Mouse (Mus musculus) hematopoietic stem cell, adult 5-6 weeks (primary cell): Measurements from ENCODE around the gene Nr2c2ap. TPM values are rescaled to one million over a fixed set of nuclear protein-coding genes. Genes with fewer than 3 reads are reported as not detected.

Experiments used
- ATAC-seq, 2 experiments: fragments of 125-278 bp in 1 of 2; replicated peaks in 1 of 2; 2 replicates each; pipeline ENCODE4 v1.8.0; 2016 to 2017; ENCODE audit warnings: inconsistent platforms in 2 of 2, mild to moderate bottlenecking in 2 of 2, moderate number of reproducible peaks in 2 of 2, low read depth in 1 of 2, moderate TSS enrichment in 1 of 2; ENCODE audit not compliant: low FRiP score in 2 of 2, poor library complexity in 2 of 2, severe bottlenecking in 2 of 2, insufficient read depth in 1 of 2, low TSS enrichment in 1 of 2
- total RNA-seq: library from RNA; stranded (forward); fragments of 172-1452, 232-1000 nt; gene quantifications from 2 replicates; pipeline ENCODE4 v1.2.3, GENCODE M21; 2017

The Nr2c2ap gene
- total RNA-seq, 1 experiment from 2014 or later, result 13.9 TPM

- ATAC-seq, result no peak
These were observed 16.6 kb upstream of the Nr2c2ap start for GRCm38 (mm10) chr8:70114488-70114887.

- ATAC-seq, result no peak
These were observed 16.2 kb upstream of the Nr2c2ap start for GRCm38 (mm10) chr8:70114892-70115291.

- peak; percentile 62 to 69; a peak in 3 of 4 replicates for ATAC-seq
These were observed 13.5 kb upstream of the Nr2c2ap start for GRCm38 (mm10) chr8:70117611-70118010.

GRCm38 (mm10) chr8:70118726-70119700, 12.1 kb upstream of the Nr2c2ap start:
- peak in 1 of 2 experiments; percentile 33; a peak in 1 of 4 replicates for ATAC-seq

DNA sequence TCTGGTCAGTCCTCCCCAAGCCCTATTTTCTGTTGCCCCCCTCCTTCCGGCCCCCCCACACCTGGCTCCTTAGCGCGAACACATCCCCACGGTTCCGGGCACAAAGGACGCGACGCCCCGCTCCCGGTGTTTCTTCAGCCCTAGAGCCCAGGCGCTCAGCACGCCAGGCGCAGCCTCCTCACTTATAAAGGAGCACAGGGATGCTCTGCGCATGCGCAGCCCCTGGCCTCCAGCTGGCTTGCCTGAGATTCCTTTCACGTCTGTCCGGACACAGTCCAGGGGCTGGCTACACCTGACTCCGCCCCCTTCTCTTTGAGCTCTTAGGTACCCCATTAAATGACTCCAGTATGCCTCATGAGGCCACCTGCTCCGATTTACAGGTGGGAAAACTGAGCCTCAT, 10.5 kb upstream of the Nr2c2ap start, which contains the start of gene Ncan:
Gene Ncan, minus strand, starts transcription at position 207 of the 400 bp plus-strand sequence.
- no peak for ATAC-seq

GRCm38 (mm10) chr8:70122863-70123262, 8.3 kb upstream of the Nr2c2ap start:
- ATAC-seq, result 0 out of 4 replicates have a peak, but pooled peaks have one; percentile 51 to 61

- no peak for ATAC-seq
These were observed 6.1 kb upstream of the Nr2c2ap start for GRCm38 (mm10) chr8:70124992-70125391.

DNA sequence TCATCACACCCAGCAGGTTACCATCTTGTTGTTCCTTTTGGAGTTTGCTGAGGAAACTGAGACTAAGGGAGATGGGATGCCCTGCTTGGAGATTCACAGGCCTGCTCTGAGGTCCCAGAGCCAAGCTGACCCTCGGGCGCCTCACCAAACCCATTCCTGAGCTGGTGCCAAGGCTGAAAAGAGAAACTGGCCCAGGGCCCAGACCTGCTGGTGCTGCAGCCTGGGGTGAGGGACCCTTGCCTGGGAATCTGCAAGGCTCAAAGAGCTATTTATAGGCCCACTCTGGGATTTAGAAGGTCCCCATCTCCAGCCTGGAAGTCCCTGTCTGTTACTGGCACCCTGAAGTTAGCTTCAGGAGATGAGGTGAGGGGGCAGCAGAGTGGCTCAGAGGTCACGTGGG, 2.7 kb upstream of the Nr2c2ap start:
- no peak for ATAC-seq

DNA sequence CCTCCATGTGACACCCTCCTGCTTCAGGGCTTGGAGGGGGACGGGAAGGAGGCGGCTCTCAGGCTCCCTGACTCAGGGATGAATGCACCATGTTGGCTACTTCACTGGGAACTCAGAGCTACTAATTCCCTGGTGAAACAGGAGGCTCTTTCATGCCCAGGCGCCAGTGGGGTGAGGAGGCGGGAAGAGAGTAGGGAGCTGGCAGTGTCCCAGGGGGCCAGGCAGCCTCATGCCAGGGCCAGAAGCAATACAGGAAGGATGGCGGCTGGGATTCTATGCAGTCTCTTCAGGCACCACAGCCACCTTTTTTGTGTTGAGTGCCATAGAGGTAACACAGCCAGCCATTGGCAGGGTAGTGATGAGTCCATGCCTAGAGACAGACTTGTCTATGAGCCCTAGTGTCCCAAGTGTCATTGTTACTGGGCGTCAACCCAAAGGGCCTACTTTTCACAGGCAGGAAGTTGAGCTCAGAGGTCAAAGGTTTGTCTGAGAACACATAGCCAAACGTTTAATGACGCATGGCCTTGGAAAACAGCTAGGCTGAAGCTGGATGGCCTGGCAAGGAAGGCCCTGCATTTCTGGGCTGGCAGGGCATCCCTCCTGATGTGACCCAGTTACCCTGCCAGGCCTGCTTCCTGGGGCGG, 1.7 kb upstream of the Nr2c2ap start:
- no peak for ATAC-seq

GRCm38 (mm10) chr8:70130066-70130465, 1.1 kb upstream of the Nr2c2ap start:
- ATAC-seq, result no peak

GRCm38 (mm10) chr8:70134086-70134485, 3.0 kb downstream of the Nr2c2ap start:
- ATAC-seq, result no peak

- no peak for ATAC-seq
These were observed 3.8 kb downstream of the Nr2c2ap start for GRCm38 (mm10) chr8:70134931-70135330.

DNA sequence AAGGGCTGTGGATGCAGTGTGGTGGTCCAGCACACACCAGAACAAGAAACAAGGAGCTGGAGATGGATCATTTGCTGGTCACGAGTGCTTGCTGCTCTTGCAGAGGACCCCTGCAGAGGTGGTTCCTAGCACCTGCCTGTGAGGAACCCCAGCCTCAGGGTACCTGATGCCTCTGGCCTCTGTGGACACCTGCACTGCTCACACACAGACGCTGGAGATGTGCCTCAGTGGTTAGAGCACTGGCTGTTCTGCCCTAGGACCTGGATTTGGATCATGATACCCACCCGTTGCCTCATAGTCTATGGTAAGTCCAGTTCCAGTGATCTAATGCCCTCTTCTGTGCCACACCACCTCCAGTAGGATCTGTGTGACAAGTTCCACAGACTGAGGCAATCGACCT, 5.5 kb downstream of the Nr2c2ap start:
- ATAC-seq, result no peak

- no peak for ATAC-seq
These were observed 6.8 kb downstream of the Nr2c2ap start for GRCm38 (mm10) chr8:70137890-70138289.

DNA sequence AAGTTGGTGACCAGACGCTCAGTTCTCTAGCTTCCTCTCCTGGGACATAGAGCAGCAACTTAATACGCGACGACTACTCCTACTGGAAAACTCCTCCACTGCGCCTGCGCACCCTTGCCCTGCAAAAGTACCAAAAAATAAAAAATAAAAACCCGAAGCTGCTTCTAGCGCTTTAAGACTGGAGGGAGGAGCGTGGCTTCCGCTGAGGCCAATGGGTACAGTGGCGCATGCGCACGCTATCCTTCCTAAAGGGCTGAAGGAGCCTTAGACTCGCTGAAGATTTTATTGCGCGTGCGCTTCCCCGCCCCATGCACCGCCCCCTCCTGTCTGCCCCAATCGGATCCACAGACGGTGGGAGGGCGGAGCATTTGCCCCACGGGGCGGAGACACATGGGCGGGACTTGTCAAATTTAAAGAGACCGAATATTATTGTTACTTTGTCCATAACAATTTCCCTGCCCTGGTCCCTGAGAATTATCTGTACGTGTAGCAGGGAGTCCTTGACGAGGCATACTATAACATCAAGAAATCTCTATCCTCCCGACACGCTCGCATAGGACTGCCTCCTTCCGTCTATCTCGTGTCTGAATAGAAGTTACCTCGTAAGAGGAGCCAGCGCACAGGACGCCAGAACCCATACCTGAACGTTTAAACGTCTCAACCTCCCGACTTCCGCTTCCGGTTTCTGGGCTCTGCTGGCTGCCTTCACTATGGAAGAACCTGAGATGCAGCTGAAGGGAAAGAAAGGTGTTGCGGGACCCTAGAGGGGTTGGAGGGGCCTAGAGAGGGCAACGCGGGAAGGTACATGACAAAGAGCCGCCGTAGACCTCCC, 8.1 kb downstream of the Nr2c2ap start, which contains the start of the genes Rfxank, Borcs8 and Mef2b:
Gene Rfxank, minus strand, starts transcription at position 129 of the 832 bp plus-strand sequence.
Gene Borcs8, plus strand, starts transcription at position 474 of the 832 bp plus-strand sequence.
Gene Mef2b, plus strand, starts transcription at position 686 of the 832 bp plus-strand sequence.
- ATAC-seq, result peak; percentile 97 to 98

- ATAC-seq, result no peak; a peak in 1 of 4 replicates
These were observed 8.8 kb downstream of the Nr2c2ap start for GRCm38 (mm10) chr8:70139981-70140380.
